Mouse (Mus musculus): ENCODE data around the gene Rftn1.

Rftn1 gene

DNA sequence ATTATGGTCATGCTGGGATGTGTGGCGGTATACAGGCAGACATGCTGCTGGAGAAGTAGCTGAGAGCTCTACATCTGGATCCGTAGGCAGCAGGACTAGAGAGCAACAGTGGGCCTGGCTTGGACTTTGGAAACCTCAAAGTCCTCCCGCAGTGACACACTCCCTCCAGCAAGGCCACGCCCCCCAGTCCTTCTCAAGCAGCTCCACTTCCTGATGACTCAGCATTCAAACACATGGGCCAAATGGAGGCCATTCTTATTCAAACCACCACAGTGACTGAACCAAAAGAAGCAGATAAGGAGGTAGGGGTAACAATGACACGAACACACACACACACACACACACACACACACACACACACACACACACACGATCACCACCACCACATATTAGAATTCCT is 17.7 kb downstream of the Rftn1 start:
- no peak for DNase-seq (ENCODE audit: low read depth, low spot score)

DNA sequence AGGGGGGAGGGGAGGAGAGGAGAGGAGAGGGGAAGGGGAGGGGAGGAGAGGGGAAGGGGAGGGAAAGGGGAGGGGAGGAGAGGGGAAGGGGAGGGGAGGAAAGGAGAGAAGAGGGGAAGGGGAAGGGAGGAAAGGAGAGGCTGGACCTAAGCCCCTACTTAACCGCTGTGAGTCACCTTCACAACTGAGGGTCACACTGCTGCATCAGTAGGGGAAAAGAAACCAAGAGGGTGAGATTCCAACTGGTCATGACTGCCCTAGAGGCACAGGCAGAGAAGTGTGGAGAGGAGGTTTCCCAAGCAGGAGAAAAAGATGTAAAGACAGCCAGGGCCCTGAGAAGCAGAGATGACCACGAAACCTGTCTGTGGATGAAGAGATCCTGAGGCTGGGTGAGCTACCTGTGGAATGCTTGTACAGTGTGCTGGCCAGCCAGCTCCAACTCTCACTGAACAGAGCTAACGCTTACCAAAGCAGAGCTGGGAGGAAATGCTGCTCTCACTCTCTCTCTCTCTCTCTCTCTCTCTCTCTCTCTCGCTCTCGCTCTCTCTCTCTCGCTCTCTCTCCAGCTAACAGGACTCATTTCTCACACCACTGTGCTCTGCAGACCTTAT is 19.4 kb downstream of the Rftn1 start:
- DNase-seq (ENCODE audit: low read depth, low spot score), result no peak

DNA sequence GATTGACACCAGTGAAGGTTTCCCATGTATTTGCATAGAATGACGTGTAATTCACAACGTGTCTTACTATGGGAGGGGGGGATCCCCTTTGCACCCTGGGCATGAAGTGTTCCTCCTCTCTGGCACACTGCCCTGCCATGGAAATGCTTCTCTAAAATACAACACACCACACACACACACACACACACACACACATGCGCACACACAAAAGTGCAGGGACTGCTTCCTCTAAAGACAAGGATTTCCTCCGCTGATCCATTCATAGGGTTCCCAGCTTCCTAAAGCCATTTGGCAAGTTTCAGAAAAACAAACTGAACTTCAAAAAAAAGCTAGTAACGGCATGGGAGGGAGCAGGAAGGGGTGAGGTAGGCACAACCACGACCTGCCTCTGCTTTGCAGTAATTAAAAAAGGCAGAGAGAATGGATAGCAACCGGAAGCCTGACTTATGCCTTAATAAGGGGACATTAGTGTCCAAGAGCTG is 20.5 kb downstream of the Rftn1 start:
- DNase-seq (ENCODE audit: low read depth, low spot score), result no peak

DNA sequence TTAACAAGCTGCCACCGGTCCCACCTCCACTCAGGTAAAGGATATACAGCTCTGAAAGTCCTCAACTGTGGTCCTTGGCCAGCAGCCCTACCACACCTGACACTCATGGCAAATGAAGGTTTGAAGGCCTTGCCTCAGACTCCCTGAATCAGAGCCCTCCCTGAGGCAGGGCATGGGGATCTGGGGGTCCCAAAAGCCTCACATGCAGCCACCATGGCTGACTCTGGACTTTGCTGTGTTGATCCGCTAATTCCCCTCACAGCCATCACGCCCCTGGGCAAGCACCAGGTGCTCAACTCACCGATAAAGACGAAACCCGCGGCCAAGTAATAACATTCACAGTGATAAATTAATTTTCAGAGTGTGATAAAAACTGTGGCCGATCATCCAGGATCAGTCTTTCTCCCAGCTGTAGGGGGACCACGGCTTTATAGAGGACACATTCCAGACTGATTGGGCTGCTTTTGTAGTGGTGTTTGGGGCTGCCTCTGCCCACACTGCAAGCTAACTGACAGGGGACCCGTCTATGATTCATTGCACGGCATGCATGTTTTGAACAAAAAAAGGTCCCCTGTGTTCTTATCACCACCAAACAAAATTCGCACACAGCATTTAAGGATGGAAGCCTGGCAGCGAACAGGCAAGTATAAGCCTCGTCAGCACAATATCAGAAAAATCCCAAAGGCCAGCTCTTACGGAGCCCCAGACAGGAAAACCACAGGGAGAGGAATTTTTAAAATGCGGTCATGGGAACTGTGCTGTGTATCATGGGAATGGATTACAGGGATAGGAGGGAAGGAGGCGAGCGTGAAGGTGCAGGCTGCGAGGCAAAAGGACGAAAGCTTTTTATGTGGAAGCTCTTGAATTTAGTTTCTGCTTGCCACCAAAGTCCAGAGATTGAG is 29.3 kb downstream of the Rftn1 start:
- DNase-seq (ENCODE audit: low read depth, low spot score), result no peak

DNA sequence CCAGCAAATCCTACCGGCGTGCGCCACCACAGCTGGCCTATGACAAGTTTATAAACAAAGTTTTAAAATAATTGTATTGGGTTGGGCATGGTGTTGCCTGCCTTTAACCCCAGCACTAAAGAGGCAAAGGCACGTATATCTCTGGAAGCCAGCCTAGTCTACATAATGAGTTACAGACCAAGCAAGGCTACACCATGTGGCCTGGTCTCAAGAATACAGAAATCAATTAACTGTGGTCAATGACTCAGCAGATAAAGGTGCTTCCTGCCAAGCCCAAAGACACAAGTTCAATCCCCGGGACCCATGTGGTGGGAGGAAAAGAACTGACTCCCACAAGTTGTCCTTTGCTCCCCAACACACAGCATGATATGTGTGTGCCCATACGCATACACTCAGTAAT is 30.1 kb downstream of the Rftn1 start:
- DNase-seq (ENCODE audit: low read depth, low spot score), result no peak

DNA sequence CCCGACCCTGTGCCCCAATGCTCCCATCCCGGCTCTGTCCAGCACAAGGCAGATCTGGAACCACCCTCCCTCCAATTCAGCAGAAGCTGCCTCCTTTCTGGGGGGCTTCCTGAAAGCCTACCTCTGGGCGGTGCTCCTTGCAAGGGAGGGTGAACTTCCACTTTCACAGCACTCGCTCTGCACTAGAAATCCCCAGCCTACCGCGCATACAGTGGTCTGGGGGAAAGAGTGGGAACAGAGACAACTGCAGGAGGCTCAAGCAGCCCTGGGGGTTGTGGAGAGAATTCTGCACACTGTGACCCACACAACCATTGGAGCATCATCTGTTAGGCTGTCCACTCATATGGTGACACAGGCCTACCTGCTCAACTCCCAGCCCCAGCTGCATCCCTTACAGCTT is 30.7 kb downstream of the Rftn1 start:
- no peak for DNase-seq (ENCODE audit: low read depth, low spot score)

DNA sequence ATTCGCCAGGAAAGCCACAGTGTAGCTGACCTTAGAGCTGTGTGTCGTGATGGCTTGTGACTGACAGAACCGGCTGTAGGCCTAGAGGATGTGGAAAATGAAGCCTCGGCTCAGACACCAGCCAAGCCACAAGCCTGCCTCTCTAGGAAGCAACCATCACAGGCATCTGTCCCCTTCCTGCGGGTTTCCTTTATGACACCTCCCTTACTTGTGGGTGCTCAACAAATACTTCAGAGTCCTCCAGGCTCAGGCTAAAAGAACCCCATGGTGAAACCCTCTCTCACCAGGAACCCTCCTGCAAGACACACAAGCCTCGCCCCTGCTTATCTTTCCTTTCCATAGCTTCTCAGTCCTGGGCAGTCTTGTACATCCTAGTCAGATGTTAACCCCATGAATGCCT is 31.9 kb downstream of the Rftn1 start:
- DNase-seq (ENCODE audit: low read depth, low spot score), result no peak

DNA sequence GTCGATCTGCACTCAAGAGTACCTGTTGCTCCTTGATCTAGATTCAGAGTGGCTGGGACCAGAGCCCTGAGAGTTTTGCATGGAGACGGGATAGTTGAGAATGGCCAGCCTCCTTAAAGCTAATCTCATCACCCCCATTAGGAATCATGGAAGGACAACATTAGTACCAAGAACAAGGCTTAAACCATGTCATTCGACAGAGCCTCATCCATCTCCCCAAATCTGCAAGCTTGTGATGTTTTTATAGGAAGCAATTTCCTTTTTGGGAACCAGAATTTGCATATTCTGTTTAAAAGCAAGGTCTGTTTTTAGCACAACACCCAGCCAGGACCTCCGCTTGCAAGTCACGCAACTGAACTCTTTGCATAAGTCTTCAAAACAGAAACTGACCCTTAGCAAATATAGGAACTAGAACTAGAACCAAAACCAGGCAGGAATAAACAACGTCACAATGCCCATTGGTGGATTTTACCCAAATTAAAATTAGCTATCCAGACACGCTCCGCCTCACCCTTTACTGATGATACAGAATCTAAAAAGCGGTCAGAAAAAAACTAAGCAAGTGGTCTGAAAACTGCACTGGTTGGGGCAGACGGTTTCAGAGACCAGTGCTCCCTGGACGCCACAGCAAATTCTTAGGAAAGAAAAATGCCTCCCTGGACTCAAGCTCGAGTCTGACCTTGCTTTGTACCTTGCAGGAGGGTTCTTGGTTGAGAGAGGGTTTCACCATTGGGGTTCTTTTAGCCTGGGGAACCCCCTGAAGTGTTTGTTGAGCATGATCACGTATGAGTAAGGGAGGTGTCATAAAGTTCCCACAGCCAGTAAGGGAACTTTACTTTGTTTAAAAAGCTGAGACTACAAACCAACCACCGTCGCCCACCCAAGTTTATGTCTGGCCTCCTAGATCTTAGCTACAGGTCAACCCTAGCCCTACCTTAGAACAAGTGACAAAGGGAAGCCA is 33.0 kb downstream of the Rftn1 start:
- DNase-seq (ENCODE audit: low read depth, low spot score), result no peak

DNA sequence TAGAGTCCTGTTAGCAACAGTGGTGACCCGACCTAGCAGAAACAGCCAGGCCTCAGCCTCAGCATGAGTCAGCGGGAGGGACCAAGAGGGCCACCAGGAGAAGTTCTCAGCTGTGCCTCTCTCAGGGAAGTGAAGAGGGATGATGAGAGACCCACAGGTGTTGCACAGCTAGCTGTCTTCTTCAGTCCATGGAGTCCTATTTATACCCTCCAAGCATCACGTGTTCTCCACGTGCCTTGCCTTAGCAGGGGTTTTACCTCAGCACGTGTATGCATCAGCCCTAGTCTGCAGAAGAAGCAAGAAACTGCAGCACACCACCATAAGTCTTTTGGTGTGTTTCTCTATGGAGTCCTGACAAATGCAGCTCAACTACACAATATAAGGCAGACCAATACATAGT is 38.4 kb downstream of the Rftn1 start:
- no peak for DNase-seq (ENCODE audit: low read depth, low spot score)

DNA sequence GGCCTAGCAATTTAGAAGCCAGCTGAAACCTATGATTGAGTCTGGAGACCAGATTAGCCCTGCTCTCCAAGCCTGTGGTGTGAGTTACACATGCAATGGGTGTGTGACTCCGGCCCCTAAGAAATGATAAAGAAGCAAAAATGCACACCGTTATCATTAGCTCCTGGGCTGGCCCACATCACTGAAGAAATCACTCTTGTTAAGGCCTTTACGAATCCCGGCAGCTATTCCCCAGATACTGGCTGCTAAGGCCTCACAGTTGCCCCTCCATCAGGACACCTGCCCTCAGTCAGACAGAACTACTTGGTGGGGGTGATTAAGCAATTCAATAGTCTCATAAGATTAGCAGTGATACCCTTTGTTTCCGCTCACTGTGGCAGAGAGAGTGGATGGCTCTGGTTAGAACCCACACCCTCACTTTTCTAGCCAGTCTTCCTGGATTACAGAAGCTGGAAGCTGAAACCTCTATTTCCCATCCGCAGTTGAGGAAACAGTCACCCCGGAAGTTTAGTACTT is 39.2 kb downstream of the Rftn1 start:
- DNase-seq (ENCODE audit: low read depth, low spot score), result no peak

DNA sequence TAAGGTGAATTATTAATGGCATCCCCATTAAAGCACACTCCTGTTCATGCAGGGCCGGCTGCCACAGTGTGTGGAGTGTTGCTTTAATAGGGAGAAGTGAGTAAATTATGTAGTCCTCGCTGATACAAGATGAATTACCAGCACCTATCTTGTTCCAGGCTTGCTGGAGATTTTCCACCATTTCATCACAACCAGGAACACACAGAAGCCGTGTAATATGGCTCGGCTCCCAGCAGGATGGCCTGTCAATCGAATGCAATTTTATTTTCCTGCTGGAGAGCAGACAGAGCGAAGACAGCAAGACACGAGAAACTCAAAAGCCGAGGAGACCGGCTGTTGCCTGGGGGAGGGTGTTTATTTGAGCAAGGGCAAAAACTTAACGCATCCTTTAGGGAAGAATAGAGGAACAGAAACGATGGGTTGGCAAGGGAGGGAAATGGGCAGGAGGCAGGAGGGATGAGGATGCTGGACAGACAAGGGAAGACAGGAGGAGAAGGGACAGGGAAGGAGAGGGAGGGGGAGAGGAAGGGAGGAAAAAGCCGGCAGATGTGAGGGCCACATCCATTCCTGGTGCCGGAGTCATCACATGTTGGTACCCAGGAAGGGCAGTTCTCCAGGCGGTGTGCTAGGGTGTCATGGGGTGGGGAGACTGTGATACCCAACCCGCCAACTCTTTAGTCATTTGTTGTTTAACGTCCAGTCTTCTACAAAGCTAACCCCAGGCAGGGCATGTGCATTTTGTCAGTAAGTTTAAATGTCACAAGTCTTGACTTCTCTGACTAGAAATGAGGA is 39.9 kb downstream of the Rftn1 start:
- no peak for DNase-seq (ENCODE audit: low read depth, low spot score)

DNA sequence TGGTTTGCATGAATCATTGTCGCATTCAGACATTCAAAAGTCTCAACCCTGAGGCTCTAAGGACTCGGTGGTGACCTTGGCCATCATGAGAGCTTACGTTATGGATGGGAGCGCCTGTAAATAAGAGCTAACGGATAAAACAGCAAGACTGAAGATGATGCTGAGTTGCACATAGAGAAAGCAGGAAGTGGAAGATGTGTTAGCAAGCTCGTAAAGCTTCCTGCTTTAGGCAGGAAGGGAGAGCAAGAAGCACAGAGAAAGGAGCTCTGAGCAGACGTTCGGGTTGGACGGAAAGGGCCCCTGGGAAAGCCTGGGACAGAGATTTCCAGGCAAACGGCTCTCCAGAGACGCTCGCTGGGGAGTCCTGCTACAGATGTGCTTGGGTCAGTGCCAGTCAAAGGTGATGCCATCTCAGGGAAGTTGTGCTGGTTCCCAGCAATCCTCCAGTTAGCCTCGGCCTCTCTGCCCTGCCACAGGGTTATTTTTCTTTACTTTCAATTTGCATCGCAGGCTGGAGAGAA is 40.7 kb downstream of the Rftn1 start:
- no peak for DNase-seq (ENCODE audit: low read depth, low spot score)

DNA sequence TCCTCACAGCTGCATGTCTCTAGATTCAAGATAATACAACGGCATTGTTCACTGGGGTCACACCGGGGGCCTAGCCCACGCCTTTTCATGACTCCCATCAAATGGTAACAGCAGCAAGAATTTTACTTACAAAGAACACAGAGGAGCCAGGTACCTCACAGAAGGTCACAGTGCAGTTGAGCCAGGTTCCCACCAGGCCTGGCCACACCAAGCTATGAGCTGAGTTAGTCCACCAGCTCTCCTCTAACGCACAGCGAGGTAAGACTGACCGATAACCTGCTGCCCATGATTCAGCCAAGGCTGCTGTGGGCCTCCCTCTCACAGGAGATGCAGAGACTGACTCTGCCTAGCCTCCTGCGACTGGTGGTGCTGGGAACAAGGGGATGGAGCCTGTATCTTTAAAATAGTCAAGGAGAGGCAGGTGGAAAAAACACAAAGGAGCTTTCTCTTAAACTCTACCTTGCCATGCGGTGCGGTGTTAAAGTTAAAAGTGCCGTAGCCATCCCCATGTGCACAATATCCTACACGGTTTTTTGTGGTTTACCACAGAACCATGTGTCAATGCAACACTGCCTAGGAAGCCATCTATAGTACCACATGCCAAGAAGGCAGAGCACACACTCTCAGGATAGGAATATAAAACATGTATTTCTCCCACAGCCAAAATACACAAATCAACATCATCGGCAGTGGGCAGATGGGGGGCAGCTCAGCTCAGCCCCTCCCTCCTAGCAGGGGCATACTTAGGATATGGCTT is 42.5 kb downstream of the Rftn1 start:
- no peak for DNase-seq (ENCODE audit: low read depth, low spot score)

DNA sequence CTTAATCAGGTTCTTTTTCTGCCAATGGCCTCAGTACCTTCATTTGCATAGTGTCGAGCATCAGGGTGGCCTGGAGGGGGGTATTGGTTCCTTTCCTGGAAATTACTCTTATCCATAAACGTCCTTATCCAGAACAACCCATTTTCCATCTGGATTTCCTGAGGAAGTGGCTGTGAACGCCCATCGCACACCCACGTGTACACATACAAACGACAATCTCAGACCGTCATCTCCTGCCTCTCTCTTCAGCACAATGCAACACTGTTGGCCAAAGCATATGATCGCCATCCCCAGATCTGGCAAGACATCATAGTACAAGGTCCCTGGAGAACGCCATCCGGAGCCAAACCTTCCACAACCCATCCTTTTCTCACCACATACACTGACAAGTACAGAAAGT is 47.1 kb downstream of the Rftn1 start:
- no peak for DNase-seq (ENCODE audit: low read depth, low spot score)

DNA sequence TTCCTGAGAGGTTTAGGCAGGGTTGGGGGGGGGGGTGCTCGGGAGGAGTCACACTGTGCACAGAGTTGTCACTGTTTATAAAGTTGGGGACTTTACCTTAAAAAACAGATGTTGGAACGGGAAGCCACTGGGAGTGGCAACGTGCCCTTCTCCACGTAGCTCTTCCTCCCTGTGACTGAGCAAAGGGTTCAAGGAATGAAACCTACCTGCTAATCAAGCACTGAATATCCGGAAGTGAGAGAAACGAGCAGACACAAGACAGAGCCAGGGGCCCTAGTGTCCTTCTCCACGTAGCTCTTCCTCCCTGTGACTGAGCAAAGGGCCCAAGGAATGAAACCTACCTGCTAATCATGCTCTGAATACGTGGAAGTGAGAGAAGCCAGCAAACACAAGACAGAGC is 47.9 kb downstream of the Rftn1 start:
- DNase-seq (ENCODE audit: low read depth, low spot score), result no peak

DNA sequence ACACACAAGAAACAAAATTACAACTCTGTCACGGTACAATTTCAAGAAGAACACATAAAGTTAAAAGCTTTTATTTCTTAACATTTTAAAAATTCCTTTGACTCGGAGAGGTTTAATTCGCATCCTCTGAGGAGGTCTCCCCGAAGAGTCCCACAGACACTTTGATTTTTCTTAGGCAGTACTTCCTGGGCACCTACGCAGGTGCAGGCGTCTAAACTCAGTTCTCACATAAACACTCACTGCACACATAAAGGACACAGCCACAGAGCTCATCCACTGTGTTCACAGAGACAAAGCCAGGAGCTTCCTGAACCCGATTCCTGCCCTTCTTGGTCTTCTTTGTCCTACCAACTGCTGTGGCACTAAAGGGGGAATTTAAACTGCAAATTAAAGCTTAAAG is 48.3 kb downstream of the Rftn1 start:
- DNase-seq (ENCODE audit: low read depth, low spot score), result no peak

DNA sequence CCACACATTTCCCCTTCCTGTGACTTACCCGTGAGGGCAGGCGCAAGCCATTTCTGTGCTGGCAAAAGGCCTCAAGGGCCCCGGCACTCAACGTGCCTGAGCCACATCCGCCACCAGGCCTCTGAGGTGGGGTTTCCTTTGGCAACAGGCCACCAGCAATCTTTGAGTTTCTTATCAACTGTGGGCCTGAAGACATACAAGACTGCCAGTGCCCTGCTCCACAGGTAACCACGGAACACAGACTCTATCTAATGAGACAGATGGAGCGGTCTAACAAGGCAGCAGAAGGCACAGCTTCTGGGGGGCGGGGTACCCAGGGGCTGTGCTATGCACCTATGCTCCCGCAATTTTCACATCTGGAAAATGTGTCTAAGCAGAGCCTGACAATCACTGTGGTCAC is 54.4 kb downstream of the Rftn1 start:
- DNase-seq (ENCODE audit: low read depth, low spot score), result no peak

DNA sequence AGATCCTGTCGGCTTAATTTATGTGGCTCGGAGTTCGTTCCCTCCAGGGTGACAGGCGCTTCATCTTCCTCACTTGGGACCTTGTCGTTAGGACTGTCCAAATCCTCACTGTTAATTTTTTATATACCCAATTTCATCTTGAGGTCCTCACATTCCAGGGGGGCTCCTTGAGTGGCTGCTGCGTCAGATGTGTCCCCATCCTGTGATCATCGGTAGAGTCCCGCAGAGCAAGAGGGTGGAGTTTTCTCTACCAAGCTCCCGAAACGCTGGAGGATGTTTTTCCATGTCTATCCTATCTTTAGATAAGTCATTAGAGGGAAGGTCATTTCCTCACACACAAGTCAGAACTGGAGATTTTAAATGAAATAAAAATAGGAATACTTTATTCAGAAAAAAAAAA is 55.0 kb downstream of the Rftn1 start:
- DNase-seq (ENCODE audit: low read depth, low spot score), result no peak

DNA sequence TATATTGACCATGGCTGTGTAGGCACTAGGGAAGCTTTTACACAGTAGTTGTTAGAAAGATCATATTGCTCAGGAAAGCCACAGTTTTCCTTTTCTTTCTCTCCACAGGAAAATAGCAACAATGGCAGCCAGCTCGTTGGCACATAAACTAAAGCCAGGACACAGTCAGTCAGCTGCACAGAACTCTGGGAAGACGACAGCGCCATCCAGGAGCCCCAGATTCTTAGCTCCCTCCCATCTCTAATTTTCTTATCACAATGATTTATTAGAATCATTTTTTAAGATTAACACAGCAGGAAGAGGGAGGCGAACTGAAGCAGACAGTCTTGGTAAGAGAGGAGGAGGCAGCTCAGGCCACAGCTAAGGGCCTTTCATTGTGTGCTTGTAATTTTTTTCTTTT is 58.8 kb downstream of the Rftn1 start:
- DNase-seq (ENCODE audit: low read depth, low spot score), result no peak

DNA sequence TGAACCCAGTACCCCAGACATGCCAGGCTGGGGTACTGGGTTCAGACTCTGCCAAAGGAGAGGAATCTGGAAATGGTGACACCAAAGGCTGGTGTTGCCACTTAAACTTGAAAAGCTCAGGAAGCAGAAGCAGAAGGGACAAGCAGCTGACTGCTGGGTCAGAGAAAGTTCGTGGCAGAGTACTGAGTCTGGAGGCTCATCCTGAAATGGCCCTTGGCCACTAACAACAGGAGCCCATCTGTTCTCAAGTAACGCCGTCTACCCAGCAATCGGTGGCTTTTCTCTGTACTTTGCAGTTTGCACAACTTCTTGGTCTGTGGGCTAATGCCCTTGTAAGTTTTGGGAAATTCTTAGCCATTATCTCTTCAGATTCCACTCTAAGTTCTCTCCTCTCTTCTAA is 60.1 kb downstream of the Rftn1 start:
- no peak for DNase-seq (ENCODE audit: low read depth, low spot score)
